Mouse (Mus musculus): ENCODE measurements around the gene St6galnac6. TPM values are rescaled to one million over a fixed set of nuclear protein-coding genes. Genes with fewer than 3 reads are reported as not detected.
A peak's percentile ranks its signal among the peaks of the same experiment; 100 is the strongest.

The St6galnac6 gene
- polyA plus RNA-seq, 2 experiments from 2014 or later, result 2.5 to 3.4 TPM

- ATAC-seq, result no peak
These were observed 18.5 kb downstream of the St6galnac6 start for GRCm38 (mm10) chr2:32618051-32618450.

GRCm38 (mm10) chr2:32620682-32621516, 21.4 kb downstream of the St6galnac6 start:
- ATAC-seq, result no peak

GRCm38 (mm10) chr2:32621517-32621859, 22.0 kb downstream of the St6galnac6 start, which contains the start of gene Ak1:
TSS of gene Ak1 (plus strand) at chr2:32621758.
- no peak for ATAC-seq

- ATAC-seq, result no peak
These were observed 24.7 kb downstream of the St6galnac6 start for GRCm38 (mm10) chr2:32624111-32624748.

GRCm38 (mm10) chr2:32625212-32625872, 25.8 kb downstream of the St6galnac6 start:
- no peak for ATAC-seq

- no peak for ATAC-seq
These were observed 26.6 kb downstream of the St6galnac6 start for GRCm38 (mm10) chr2:32625873-32626694.

GRCm38 (mm10) chr2:32627266-32628043, 27.9 kb downstream of the St6galnac6 start:
- ATAC-seq, result no peak

- no peak for ATAC-seq
These were observed 28.6 kb downstream of the St6galnac6 start for GRCm38 (mm10) chr2:32628044-32628550.

GRCm38 (mm10) chr2:32628729-32629128, 29.2 kb downstream of the St6galnac6 start:
- ATAC-seq, result no peak

GRCm38 (mm10) chr2:32629276-32629976, 29.9 kb downstream of the St6galnac6 start:
- ATAC-seq, result no peak

GRCm38 (mm10) chr2:32630036-32630435, 30.5 kb downstream of the St6galnac6 start:
- no peak for ATAC-seq

- no peak for ATAC-seq
These were observed 31.5 kb downstream of the St6galnac6 start for GRCm38 (mm10) chr2:32631046-32631445.

- ATAC-seq, result peak; percentile 57
These were observed 32.4 kb downstream of the St6galnac6 start for GRCm38 (mm10) chr2:32631737-32632394.

- no peak for ATAC-seq
These were observed 34.2 kb downstream of the St6galnac6 start for GRCm38 (mm10) chr2:32633660-32634059.

- no peak for ATAC-seq
These were observed 35.0 kb downstream of the St6galnac6 start for GRCm38 (mm10) chr2:32634277-32635105.

- ATAC-seq, result no peak
These were observed 37.1 kb downstream of the St6galnac6 start for GRCm38 (mm10) chr2:32636617-32637016.

GRCm38 (mm10) chr2:32637778-32638281, 38.3 kb downstream of the St6galnac6 start:
- no peak for ATAC-seq

GRCm38 (mm10) chr2:32639632-32640031, 40.1 kb downstream of the St6galnac6 start:
- ATAC-seq, result no peak

- ATAC-seq, result no peak
These were observed 41.1 kb downstream of the St6galnac6 start for GRCm38 (mm10) chr2:32640550-32641051.
